Mouse (Mus musculus): ENCODE results near the gene Hlcs.

Gene Hlcs

DNA sequence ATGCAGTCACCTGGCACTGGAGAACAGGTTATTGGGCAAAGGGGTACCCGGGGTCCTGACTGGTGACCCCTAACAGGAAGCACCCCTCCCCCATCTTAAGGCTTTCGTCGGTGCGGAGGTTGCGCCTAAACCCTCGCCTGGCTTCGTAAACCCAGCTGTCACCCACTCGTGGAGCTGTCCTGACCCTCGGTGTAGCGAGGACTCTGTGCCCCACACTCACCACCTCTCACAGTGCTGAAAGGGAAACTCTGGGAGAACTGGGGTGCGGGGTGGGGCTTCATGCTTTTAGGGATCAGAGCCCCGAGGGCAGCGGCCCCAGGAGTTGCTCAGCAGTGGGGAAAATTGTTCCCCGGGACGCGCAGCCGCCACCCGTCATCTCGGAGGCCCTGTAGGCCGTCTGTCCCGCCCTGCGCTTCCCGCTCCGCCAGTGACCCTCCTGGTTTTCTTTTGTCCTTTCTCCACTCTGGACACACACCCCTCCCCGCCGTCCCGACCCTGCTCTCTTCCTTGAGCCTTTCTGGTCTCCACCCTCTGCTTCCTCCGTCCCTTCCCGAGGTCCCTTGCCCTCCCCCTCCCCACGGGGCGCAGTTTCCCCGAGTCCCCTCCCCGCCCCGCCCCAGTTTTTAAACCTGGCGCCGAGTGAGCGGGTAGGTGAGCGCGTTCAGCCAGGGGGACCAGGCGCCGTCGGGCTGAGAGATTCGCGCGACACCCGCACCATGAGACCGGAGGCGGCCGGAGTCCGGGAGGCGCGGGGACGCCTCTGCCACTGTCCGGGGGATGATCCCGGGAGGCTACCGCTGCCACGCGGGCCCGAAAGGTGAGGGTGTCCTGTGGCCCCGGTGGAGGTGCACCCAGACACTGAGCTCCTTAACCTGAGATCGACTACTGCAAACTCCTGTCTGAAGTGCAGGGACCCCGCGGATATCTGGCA is 14.7 kb upstream of the Hlcs start, which contains the start of gene Ripply3:
Gene Ripply3, plus strand, starts transcription at position 640 of the 931 bp plus-strand sequence.
- no peak for DNase-seq (ENCODE audit: low read depth, low spot score)

DNA sequence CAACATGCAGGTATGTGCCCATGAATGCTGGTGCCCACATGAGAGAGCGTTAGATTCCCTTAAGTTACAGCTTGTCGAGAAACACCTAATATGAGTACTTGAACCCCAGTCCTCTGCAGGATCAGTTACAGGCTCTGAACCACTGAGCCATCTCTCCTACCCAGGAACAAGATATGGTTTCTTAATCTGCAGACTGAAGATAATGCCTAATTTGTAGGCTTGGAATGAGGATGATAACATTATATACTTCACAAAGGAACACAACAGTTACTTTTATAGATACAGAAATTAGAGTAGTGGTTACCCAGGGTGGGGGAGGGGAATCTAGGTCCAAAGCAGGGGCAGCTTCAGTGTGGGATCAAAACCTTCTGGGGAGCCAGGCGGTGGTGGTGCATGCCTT is 12.6 kb upstream of the Hlcs start:
- DNase-seq (ENCODE audit: low read depth, low spot score): no peak

DNA sequence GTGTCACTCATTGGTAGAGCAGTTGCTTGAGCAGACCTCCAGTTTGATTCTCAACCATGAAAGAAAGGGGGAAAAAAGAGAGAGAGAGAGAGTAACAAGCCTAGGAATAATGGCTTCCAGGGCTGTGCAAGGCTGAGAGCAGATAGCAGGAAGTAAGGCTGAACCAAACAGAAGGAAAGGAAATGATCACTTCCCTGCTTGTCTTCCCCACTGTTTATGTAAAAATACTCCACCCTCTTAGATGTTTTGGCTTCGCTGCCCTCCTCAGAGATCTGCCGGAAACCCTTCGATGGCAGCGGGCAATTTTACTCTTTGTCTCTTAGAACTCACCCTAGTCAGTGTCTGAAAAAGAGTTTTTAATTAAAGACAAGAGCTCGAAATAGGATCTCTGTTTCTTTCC is 10.3 kb upstream of the Hlcs start:
- no peak for DNase-seq (ENCODE audit: low read depth, low spot score)

- DNase-seq (ENCODE audit: low read depth, low spot score): no peak
Measured at GRCm38 (mm10) chr16:94320223-94320622, 6.9 kb upstream of the Hlcs start.

GRCm38 (mm10) chr16:94317752-94318151 is 4.4 kb upstream of the Hlcs start:
- DNase-seq (ENCODE audit: low read depth, low spot score): no peak

GRCm38 (mm10) chr16:94315215-94315614 is 1.8 kb upstream of the Hlcs start:
- DNase-seq (ENCODE audit: low read depth, low spot score): no peak

DNA sequence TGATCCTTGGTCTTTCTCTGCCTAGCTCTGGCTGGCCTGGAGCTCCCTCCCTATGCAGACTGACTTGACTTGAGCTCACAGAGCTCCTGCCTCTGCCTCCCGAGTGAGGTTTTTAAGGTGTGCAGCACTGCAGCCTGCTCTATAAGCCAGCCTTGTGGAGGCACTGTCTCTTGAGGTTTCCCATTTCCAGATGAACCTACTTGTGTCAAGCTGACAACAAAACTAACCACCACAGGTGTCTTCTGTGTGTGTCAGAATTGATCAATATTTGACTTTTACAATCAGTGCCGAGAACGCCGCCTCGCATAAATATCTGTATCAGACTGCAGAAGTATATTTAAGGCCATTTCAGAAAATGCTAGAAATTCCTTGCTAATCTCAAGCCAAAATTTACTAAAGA is 1.3 kb upstream of the Hlcs start:
- no peak for DNase-seq (ENCODE audit: low read depth, low spot score)

DNA sequence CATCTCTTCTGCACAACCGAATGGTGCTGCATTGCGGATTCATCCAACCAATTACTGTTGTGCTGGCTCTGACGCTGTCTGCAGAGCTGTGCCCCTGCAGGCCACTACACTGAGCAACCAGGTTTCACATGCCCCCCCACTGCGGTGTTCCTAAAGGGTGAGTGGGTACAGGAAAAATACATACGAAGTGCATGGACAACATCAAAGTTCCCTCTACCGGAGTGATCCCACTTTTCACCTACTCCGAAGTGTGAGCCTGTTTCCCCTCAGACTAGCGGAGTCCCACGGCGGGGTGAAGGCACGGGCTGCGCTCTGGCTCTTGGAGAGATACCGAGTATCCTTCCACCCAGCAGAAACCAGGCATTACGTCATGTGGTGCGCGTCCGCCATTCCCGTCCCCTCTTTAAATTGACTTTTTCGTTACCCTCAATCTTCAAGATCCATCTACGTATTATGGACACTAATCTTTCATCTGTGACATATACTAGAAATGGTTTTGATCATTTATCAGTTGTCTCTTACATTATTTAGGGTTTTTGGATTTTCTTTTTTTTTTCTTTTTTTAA is 625 bp downstream of the Hlcs start:
- peak; percentile 89 for DNase-seq (ENCODE audit: low read depth, low spot score)

DNA sequence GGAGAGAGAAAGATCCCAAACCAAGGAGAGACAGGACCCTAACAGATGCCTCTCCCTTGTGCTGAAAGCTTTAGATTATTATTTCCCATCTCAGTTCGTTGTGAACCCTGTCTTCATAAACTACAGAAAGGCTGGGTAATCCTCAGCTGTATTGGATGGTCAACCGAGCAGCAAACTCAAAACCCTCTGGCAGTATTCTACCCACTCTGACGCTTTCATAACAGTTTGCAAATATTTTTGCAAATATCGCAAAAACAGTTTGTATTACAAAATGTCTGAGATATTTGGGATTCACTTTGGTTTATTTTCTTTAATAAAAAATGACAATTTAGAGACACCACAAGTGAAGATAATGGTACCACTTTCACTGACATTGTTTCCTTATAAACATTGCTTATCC is 1.4 kb downstream of the Hlcs start:
- no peak for DNase-seq (ENCODE audit: low read depth, low spot score)

GRCm38 (mm10) chr16:94311416-94311815 is 2.0 kb downstream of the Hlcs start:
- no peak for DNase-seq (ENCODE audit: low read depth, low spot score)

GRCm38 (mm10) chr16:94309025-94309424 is 4.3 kb downstream of the Hlcs start:
- no peak for DNase-seq (ENCODE audit: low read depth, low spot score)

DNA sequence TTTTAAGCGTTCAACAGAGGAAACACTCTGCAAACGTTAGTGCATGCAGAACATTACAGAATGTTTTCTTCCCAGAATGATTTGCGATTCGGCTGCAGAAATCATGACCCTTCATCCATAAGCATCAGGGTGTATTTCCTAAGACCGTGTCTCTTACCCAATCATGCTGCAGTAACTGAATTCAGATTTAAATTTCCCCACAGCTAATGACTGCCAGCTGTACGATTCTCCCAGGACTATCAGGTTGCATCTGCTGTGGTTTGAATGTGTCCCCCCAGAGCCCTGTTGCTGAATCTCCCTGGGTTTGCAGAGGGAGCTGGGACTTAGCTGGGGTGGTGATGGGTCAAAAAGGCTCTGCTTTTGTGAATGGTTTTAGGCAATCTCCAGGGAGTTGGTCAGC is 5.4 kb downstream of the Hlcs start:
- DNase-seq (ENCODE audit: low read depth, low spot score): peak; percentile 72

- no peak for DNase-seq (ENCODE audit: low read depth, low spot score)
Measured at GRCm38 (mm10) chr16:94307526-94307925, 5.8 kb downstream of the Hlcs start.

GRCm38 (mm10) chr16:94303203-94303535 is 10.2 kb downstream of the Hlcs start:
- no peak for DNase-seq (ENCODE audit: low read depth, low spot score)

GRCm38 (mm10) chr16:94302274-94303202 is 10.8 kb downstream of the Hlcs start:
- peak; percentile 65 for DNase-seq (ENCODE audit: low read depth, low spot score)

DNA sequence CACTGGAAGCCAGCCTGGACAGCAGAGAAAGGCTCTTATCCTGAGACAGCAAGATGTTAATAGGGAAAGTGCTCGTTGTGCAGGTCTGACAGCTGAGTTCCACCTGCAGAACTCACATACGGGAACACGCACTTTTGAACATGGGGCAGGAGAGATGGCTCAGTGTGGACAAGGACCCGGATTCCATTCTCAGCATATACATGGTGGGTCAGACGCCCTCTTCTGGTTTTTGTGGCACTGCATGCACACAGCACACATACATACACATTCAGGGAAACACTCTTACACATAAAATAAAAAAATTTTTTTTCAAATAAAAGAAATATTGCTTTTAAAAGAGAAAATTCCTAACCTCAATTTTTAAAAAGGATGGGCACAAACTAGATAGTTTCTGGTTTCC is 11.7 kb downstream of the Hlcs start:
- no peak for DNase-seq (ENCODE audit: low read depth, low spot score)

DNA sequence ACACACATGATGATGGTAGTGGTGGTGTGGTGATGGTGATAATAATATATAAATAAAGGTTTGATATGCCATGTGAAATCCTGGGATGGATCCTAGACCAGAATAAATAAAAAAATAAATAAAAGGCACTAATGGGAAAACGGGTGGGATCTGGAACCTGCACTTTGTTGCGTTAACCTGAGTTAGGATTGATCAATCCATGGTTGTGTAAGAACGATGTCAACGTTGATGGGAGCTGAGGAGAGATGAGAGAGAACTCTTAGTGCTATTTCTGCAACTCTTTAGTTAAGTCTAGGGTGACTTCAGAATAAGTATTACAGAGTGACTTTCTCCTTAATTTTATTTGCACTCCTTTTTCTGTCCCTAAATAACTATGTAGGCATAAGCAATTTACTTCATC is 12.2 kb downstream of the Hlcs start:
- DNase-seq (ENCODE audit: low read depth, low spot score): no peak

GRCm38 (mm10) chr16:94299210-94299609 is 14.2 kb downstream of the Hlcs start:
- no peak for DNase-seq (ENCODE audit: low read depth, low spot score)

DNA sequence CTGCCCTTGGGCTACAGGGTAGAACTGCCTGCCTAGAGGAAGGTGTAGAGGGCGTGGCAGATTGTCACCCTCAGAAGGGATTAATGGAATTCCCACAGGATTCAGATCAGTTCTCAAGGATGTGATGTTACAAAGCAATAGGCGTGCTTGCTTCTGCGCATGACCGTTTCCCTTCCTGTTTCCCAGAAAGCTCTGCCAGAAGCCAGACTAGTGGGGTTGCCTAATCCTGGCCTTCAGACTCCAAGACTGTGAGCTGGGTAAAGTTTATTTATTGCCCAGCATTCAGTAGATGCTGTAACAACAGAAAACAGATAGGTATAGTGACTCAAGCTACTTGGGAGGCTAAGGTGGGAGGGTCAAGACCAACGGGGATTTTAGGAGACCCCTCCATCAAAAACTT is 15.3 kb downstream of the Hlcs start:
- DNase-seq (ENCODE audit: low read depth, low spot score): no peak

DNA sequence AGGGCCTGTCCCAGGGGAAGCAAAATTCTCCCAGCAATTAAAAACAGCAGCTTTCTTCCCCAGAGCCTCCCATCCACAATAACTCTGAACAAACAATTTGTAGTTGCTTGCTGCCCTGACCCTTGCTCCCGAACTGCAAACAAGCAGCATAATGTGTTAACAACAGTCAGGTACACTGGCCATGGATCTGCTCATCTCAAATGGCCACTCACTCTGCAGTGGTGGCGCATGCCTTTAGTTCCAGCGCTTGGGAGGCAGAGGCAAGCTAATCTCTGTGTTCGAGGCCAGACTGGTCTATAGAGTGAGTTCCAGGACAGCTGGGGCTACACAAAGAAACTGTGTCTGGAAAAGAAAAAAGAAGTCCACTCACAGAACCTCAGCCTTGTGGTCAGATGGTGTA is 22.2 kb downstream of the Hlcs start:
- DNase-seq (ENCODE audit: low read depth, low spot score): no peak

- DNase-seq (ENCODE audit: low read depth, low spot score): peak; percentile 78
Measured at GRCm38 (mm10) chr16:94290073-94290999, 23.0 kb downstream of the Hlcs start.
